Mouse (Mus musculus): ENCODE data around the gene Cd209c.

The Cd209c gene

GRCm38 (mm10) chr8:3954646-3955045, at the start of gene Cd209c:
Gene Cd209c, minus strand, starts transcription at chr8:3954746.
- DNase-seq (ENCODE audit: low spot score in 2 of 2): no peak

- no peak for DNase-seq (ENCODE audit: low spot score in 2 of 2)
Observed at GRCm38 (mm10) chr8:3994219-3994618, 39.7 kb upstream of the Cd209c start.

GRCm38 (mm10) chr8:3956037-3956436, 1.5 kb upstream of the Cd209c start:
- DNase-seq (ENCODE audit: low spot score in 2 of 2): peak; percentile 18 to 31

GRCm38 (mm10) chr8:3940023-3940422, 14.5 kb downstream of the Cd209c start:
- DNase-seq (ENCODE audit: low spot score in 2 of 2): no peak

DNA sequence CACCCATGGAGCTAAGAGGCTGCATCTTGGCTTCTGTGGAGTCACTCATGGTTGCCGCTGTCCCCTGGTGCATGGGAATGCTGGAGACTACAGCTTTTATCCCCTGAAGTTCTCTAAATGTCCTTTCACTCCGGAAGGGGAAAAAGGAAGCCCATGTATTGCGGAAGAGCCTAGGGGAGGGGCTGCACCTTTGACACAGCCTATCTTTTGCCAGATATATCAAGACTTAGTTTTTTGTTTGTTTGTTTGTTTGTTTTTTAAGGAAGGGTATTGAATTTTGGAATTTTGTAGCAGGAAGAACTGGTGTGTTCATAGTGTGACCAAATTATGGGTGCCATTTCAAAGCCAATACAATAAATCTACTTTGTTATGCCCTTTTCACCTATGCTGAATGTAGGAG, 27.8 kb downstream of the Cd209c start, which contains the start of gene Cd209b:
Gene Cd209b, minus strand, starts transcription at position 101 of the 400 bp plus-strand sequence.
- DNase-seq (ENCODE audit: low spot score in 2 of 2): no peak
